Mouse (Mus musculus): ENCODE results near the gene Cox4i2. TPM values are rescaled to one million over a fixed set of nuclear protein-coding genes. Genes with fewer than 3 reads are reported as not detected.
A peak's percentile ranks its signal among the peaks of the same experiment; 100 is the strongest.

Gene Cox4i2
- total and polyA plus RNA-seq, 3 experiments: 0.16 TPM; not detected in 2

DNA sequence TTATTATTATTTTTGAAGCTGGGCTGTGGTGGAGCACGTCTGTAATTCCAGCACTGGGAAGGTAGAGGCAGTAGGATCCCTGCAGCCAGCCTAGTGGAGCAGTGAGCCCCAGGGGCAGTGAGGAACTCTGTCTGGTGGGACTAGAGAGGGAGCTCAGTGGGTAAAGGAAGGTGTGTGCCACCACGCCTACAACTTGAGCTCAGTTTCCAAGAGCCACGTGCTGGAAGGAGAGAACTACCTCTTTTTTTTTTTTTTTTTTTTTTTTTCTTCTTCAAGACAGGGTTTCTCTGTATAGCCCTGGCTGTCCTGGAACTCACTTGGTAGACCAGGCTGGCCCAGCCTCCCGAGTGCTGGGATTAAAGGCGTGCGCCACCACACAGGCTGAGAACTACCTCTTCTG is 9.3 kb downstream of the Cox4i2 start:
- TF ChIP-seq GATA1 (IDR thresholded peaks at IDR 0.05; ENCODE audit: borderline replicate concordance, low read length): no peak
- no peak for TF ChIP-seq TAL1 (conservative IDR thresholded peaks at IDR 0.05; ENCODE audit: low read depth, low read length)
- TF ChIP-seq POLR2AphosphoS5 (IDR thresholded peaks at IDR 0.05; ENCODE audit: insufficient replicate concordance, low read depth, low read length): no peak
- TF ChIP-seq GATA2 (IDR thresholded peaks at IDR 0.05; ENCODE audit: borderline replicate concordance, low read depth, low read length): no peak
- TF ChIP-seq CTCF (IDR thresholded peaks at IDR 0.05; ENCODE audit: low read depth, low read length): no peak
- no peak for ATAC-seq (ENCODE audit: extremely low read depth, insufficient number of reproducible peaks, low FRiP score, poor library complexity, severe bottlenecking)
- H3K9me3 ChIP-seq (replicated peaks): no peaks in the 10 kb centered on the region
- peaks cover 37% of the 10 kb centered on the region for H3K27me3 ChIP-seq (ENCODE audit: insufficient read depth, low read length)
- DNase-seq (ENCODE audit: low spot score): no peak
- no peak overlapping the region for H3K4me3 ChIP-seq (ENCODE audit: low read depth, low read length)
- no peaks in the 10 kb centered on the region for H3K36me3 ChIP-seq (replicated peaks)
- peaks cover 54% of the 10 kb centered on the region for H3K4me1 ChIP-seq (ENCODE audit: insufficient read depth, low read depth, low read length)

DNA sequence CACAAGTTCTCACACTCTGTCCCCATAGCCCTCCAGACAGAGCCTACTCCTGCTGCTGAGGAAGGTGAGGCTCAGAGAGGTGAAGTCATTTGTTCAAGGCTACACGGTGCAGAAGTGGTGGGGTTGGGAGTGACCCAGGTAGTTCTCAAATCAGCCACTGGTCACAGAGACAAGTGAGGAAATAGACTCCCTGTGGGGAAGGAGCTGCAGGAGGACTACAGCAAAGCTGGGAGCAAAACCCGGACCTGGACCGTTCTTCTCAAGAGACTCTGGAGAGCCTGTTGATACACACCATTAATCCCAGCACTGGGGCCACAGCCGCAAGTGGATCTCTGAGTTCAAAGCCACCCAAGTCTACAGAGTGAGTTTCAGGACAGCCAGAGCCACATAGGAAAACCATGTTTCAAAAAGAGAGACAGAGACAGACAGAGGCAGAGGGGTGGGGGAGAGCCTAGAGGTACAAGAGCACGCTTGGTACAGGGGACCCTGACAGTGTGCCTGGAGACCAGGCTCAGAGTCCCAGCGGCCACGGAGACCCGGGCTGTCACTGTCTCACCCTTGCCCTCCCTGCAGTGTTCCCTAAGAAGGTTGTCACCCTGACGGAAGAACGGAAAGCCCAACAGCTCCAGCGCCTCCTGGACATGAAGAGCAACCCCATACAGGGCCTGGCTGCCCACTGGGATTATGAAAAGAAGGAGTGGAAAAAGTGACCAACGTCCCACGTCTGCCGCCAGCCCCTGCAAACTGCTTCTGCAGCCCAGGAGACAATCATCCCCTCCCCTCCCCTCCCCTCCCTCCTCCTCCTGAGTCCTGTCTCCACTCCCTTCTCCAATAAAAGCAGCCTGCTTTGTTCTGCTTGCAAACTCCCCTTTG is 10.4 kb downstream of the Cox4i2 start:
- TF ChIP-seq TAL1 (conservative IDR thresholded peaks at IDR 0.05; ENCODE audit: low read depth, low read length) (no peak), GATA2 (IDR thresholded peaks at IDR 0.05; ENCODE audit: borderline replicate concordance, low read depth, low read length) (no peak), GATA1 (IDR thresholded peaks at IDR 0.05; ENCODE audit: borderline replicate concordance, low read length) (no peak), CTCF (IDR thresholded peaks at IDR 0.05; ENCODE audit: low read depth, low read length) (no peak), POLR2AphosphoS5 (IDR thresholded peaks at IDR 0.05; ENCODE audit: insufficient replicate concordance, low read depth, low read length) (no peak)
- H3K4me3 ChIP-seq (ENCODE audit: low read depth, low read length): no peak overlapping the region
- H3K4me1 ChIP-seq (ENCODE audit: insufficient read depth, low read depth, low read length): peaks cover 59% of the 10 kb centered on the region
- H3K9me3 ChIP-seq (replicated peaks): no peaks in the 10 kb centered on the region
- ATAC-seq (ENCODE audit: extremely low read depth, insufficient number of reproducible peaks, low FRiP score, poor library complexity, severe bottlenecking) (no peak), DNase-seq (ENCODE audit: low spot score) (no peak)
- no peaks in the 10 kb centered on the region for H3K36me3 ChIP-seq (replicated peaks)
- peaks cover 31% of the 10 kb centered on the region for H3K27me3 ChIP-seq (ENCODE audit: insufficient read depth, low read length)

DNA sequence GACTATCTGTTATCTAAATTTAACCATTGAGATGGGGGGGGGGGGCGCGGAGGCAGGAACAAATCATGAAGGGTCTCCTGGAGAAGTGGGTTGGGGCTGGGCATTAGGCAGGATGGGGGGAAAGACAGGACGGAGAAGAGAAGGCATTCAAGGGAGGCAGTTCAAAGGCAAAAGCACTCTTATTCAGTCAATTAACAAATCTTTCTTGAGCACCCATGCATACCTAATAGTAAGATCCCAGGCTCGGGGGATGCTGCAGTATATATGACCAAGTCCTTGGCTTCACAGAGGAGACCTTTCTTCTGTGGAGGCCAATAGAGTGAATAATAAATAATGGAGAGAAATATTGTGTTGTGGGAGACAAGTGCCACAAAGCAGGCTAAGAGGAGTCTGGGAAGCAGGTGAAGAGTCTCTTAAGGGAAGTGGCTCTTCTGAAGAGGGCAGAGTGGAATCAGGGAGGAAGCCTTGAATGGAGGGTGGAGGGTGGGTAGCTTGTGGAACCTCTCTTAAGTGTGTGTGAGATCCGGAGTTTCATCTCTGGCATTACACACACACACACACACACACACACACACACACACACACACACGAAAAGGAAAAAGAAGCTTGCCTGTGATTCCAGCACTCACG is 11.2 kb downstream of the Cox4i2 start:
- no peaks in the 10 kb centered on the region for H3K9me3 ChIP-seq (replicated peaks)
- DNase-seq (ENCODE audit: low spot score) (no peak), ATAC-seq (ENCODE audit: extremely low read depth, insufficient number of reproducible peaks, low FRiP score, poor library complexity, severe bottlenecking) (no peak)
- no peaks in the 10 kb centered on the region for H3K36me3 ChIP-seq (replicated peaks)
- TF ChIP-seq TAL1 (conservative IDR thresholded peaks at IDR 0.05; ENCODE audit: low read depth, low read length) (no peak), GATA1 (IDR thresholded peaks at IDR 0.05; ENCODE audit: borderline replicate concordance, low read length) (no peak), POLR2AphosphoS5 (IDR thresholded peaks at IDR 0.05; ENCODE audit: insufficient replicate concordance, low read depth, low read length) (no peak), CTCF (IDR thresholded peaks at IDR 0.05; ENCODE audit: low read depth, low read length) (no peak), GATA2 (IDR thresholded peaks at IDR 0.05; ENCODE audit: borderline replicate concordance, low read depth, low read length) (no peak)
- no peak overlapping the region for H3K4me3 ChIP-seq (ENCODE audit: low read depth, low read length)
- H3K27me3 ChIP-seq (ENCODE audit: insufficient read depth, low read length): peaks cover 24% of the 10 kb centered on the region; the same call in 1 of the 2 replicates
- H3K4me1 ChIP-seq (ENCODE audit: insufficient read depth, low read depth, low read length): peaks cover 62% of the 10 kb centered on the region

DNA sequence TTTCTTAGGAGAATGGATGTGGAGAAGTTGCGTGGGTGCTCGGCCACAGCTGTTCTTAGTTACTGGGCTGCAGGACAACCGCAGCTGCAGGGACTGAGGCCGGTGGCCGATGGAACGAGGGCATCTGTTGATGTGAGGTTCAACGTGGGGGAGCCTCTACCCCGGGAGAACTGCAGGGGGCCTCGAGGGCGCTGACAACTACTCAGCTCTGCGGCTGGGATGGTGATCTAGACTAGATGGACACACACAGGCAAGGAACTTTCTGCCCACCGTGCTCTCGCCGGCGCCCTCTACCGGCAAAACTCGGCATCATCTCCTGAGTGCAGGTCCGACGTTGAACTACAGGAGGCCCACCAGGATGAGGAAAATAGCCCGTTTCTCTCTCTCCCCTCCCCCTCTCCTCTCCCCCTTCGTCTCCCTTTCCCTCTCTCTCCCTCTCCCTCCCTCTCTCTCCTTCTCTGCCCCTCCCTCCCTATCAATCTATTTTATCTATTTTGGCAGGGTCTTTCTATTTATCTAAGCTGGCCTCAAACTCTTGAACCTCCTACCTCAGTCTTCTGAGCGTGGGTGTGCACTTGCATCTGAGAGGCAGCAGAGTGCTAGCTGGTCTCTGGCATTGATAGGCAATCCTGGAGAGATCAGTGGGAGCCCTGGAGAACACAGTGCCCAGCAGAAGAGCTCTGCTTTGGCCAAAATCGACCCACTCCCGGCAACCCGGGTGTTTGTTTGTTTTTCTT is 12.6 kb downstream of the Cox4i2 start:
- no peaks in the 10 kb centered on the region for H3K36me3 ChIP-seq (replicated peaks)
- no peaks in the 10 kb centered on the region for H3K9me3 ChIP-seq (replicated peaks)
- no peak for DNase-seq (ENCODE audit: low spot score)
- peaks cover 75% of the 10 kb centered on the region for H3K4me1 ChIP-seq (ENCODE audit: insufficient read depth, low read depth, low read length)
- peaks cover 19% of the 10 kb centered on the region for H3K27me3 ChIP-seq (ENCODE audit: insufficient read depth, low read length)
- peak; percentile 95 for TF ChIP-seq CTCF (IDR thresholded peaks at IDR 0.05; ENCODE audit: low read depth, low read length)
- no peak for TF ChIP-seq GATA2 (IDR thresholded peaks at IDR 0.05; ENCODE audit: borderline replicate concordance, low read depth, low read length)
- TF ChIP-seq TAL1 (conservative IDR thresholded peaks at IDR 0.05; ENCODE audit: low read depth, low read length): no peak
- TF ChIP-seq GATA1 (IDR thresholded peaks at IDR 0.05; ENCODE audit: borderline replicate concordance, low read length): no peak
- peak overlapping the region; percentile 49; the same call in 1 of the 2 replicates for H3K4me3 ChIP-seq (ENCODE audit: low read depth, low read length)
- ATAC-seq (ENCODE audit: extremely low read depth, insufficient number of reproducible peaks, low FRiP score, poor library complexity, severe bottlenecking): peak; percentile 26; the same call in 1 of the 2 replicates

DNA sequence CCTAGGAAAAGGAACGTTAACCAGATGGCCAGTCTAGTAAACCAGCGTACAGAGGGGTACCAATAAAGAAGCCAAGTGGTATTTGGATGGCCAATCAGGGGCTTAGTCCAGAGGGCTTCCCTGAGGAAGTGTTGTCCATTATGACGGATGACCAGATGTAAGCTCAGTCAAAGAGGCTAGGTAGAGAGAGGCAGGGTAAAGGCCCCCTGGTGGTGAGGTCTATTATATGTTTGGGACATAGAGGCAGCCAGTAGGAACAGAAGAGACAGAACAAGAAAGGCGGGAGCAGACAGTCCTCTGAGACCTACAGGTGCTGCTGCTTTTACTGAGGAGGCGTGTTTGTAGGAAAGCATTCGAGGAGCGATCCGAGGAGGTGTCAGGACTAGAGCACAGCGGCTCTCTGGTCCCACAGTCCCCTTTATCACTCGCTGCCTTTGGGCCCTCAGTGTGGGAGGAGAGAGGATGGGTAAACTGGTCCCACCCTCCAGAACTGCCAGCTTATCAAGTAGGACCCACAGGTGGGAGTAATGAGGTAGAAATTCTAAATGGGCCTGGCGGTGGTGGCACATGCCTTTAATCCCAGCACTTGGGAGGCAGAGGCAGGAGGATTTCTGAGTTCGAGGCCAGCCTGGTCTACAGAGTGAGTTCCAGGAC is 13.8 kb downstream of the Cox4i2 start:
- no peak overlapping the region for H3K4me3 ChIP-seq (ENCODE audit: low read depth, low read length)
- H3K9me3 ChIP-seq (replicated peaks): no peaks in the 10 kb centered on the region
- ATAC-seq (ENCODE audit: extremely low read depth, insufficient number of reproducible peaks, low FRiP score, poor library complexity, severe bottlenecking): no peak
- no peak for DNase-seq (ENCODE audit: low spot score)
- TF ChIP-seq CTCF (IDR thresholded peaks at IDR 0.05; ENCODE audit: low read depth, low read length) (peak; percentile 56), GATA2 (IDR thresholded peaks at IDR 0.05; ENCODE audit: borderline replicate concordance, low read depth, low read length) (no peak), TAL1 (conservative IDR thresholded peaks at IDR 0.05; ENCODE audit: low read depth, low read length) (no peak), POLR2AphosphoS5 (IDR thresholded peaks at IDR 0.05; ENCODE audit: insufficient replicate concordance, low read depth, low read length) (no peak)
- peaks cover 79% of the 10 kb centered on the region for H3K4me1 ChIP-seq (ENCODE audit: insufficient read depth, low read depth, low read length)
- H3K36me3 ChIP-seq (replicated peaks): no peaks in the 10 kb centered on the region
- peaks cover 19% of the 10 kb centered on the region for H3K27me3 ChIP-seq (ENCODE audit: insufficient read depth, low read length)
